Mouse (Mus musculus) left cerebral cortex, postnatal 14 days (tissue): ENCODE measurements around the gene Eno4. TPM values are rescaled to one million over a fixed set of nuclear protein-coding genes. Genes with fewer than 3 reads are reported as not detected.

Experiments used
- DNase-seq, 2 experiments: peaks; one replicate each; pipeline ENCODE4 v3.0.0; 2021 to 2022; ENCODE audit warnings: low spot score in 2 of 2, mixed read lengths in 1 of 2
- intact Hi-C: fragments of 180-260 bp; cut with DNase I; formaldehyde crosslinking; loops from one replicate; pipeline ENCODE4 v1.15.1; 2025
- microRNA-seq, 2 experiments: library from miRNA; unstranded; fragments of <30 nt; microRNA quantifications; one replicate each; pipeline ENCODE4 v1.2.0; 2022
- total RNA-seq, 2 experiments: library from RNA; stranded (reverse); gene quantifications; 2 replicates each; pipeline ENCODE4 v1.2.3; 2021

Gene Eno4
- total RNA-seq, 2 experiments from 2014 or later, result 1.6 to 1.8 TPM

GRCm38 (mm10) chr19:58968731-58969506 lies 25.7 kb downstream of the Eno4 start:
- intact Hi-C loops, result no loop called here
- DNase-seq, result no peak

DNA sequence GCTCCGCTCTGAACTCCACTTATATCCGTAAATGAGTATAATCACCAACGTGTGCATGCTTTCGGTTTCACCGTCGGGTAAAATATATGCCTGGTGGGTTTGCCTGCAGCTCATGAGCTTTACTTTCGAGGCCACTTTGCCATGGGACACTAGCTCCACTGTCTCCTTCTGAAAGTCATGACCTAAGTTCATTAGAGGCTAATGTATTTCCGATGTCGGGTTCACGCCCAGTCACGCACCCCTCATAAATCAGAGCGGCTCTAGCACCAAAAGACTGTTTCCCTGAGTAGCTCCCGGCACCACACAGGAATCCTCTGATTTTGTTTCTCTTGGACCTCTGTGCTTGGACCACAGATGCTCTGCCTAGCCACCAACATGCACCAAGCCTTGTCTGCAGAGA lies 27.6 kb downstream of the Eno4 start:
- no peak for DNase-seq
- intact Hi-C loops, result no loop called here

GRCm38 (mm10) chr19:58974126-58974525 lies 30.9 kb downstream of the Eno4 start:
- DNase-seq, result no peak
- intact Hi-C loops, result no loop called here

- intact Hi-C loops, result no loop called here
- DNase-seq, result no peak
These were observed 32.1 kb downstream of the Eno4 start for GRCm38 (mm10) chr19:58975216-58975863.

DNA sequence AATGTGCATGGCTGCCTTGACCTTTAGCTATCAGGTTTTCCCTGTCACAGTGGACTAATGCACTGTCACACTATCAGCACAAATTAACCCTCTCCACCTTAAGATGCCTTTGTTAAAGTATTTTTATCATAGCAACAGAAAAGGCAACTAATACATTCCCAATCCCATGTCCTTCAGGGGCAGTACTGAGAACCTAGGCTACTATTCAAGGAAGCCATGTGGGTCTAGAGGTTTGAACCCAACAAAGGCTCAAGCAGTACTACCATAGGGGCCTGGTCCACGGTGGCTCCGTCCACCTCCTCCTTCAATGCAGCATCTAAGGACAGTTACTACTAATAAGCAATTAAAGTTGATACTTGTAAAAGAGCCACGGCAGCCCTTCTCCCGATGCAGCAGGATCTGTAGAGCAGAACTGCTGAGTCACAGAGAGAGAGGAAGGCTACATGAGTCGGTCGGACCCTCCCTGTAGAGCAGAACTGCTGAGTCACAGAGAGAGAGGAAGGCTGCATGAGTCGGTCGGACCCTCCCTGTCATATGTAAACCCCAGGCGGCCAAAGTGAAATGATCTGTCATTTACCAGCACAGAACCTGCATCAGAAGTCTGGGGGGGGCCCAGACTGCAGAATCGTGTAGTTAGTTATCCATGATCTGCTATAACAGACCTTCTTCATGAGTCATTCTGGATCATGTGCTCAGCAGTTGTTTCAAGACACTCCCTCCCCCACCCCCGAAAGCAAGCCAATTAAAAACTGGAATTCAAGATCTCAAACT lies 35.4 kb downstream of the Eno4 start:
- DNase-seq, result peak; percentile 23 to 55
- intact Hi-C loops, result no loop called here

- DNase-seq, result peak in 1 of 2 experiments; percentile 24
- intact Hi-C loops, result no loop called here
These were observed 36.3 kb downstream of the Eno4 start for GRCm38 (mm10) chr19:58979436-58980055.

GRCm38 (mm10) chr19:58980056-58980440 lies 36.8 kb downstream of the Eno4 start:
- no peak for DNase-seq

DNA sequence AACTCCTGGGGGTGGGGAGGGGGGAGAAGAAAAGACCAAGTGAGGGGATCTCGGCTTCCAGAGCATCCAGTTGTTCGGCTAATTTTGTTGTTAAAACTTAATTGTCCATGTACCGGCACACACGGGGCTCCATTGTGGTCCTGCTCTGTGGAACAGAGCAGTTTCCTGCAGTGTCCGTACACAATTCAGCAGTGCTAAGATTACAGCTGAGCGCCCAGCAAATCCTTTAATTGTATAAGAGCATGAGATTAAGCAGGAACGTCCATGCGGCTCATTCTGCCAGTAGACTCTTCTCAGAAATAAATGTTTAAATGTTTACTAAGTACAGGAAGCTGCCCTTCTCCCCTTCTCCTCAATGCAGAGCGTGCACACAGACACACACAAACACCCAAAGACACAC lies 38.3 kb downstream of the Eno4 start:
- intact Hi-C loops, result no loop called here
- no peak for DNase-seq

More at GRCm38 (mm10) chr19:58980056-58980440, 36.8 kb downstream of the Eno4 start:
- intact Hi-C loops, result no loop called here

GRCm38 (mm10) chr19:59002827-59003226 lies 59.6 kb downstream of the Eno4 start:
- DNase-seq, result no peak
- intact Hi-C loops, result no loop called here

- intact Hi-C loops, result no loop called here
- DNase-seq, result peak in 1 of 2 experiments; percentile 24
These were observed 63.5 kb downstream of the Eno4 start for GRCm38 (mm10) chr19:59006577-59007340.

GRCm38 (mm10) chr19:59010802-59011201 lies 67.6 kb downstream of the Eno4 start:
- DNase-seq, result peak; percentile 10 to 48
- intact Hi-C loops, result no loop called here

Small RNA genes within 50 kb of the gene (microRNA-seq; reads per million reads assigned to microRNA genes)
- gene Mir3086, result 11.3 to 20.2 reads per million in 2 experiments

Other genes with a start within 250 kb of the Eno4 start
- gene Pnliprp1, start 214.5 kb upstream of the Eno4 start, total RNA-seq, result not detected
- gene Pnliprp2, start 183.7 kb upstream of the Eno4 start, total RNA-seq, result not detected
- gene 1700019N19Rik, start 149.0 kb upstream of the Eno4 start, total RNA-seq, result not detected
- 100 to 1,000 TPM; 224 to 233 TPM for gene Hspa12a, start 229 bp downstream of the Eno4 start, total RNA-seq
- 10 to 100 TPM; 36.8 to 37.9 TPM for gene Shtn1, start 132.7 kb downstream of the Eno4 start, total RNA-seq
- 1 to 10 TPM in 1 of 2 experiments, under 1 TPM in 1; 0.68 to 1.5 TPM for gene Vax1, start 226.6 kb downstream of the Eno4 start, total RNA-seq